Mouse (Mus musculus) cerebellum, adult 8-10 months (tissue): ENCODE data around the gene Tmem260.

ENCODE experiments used
- DNase-seq: peaks from one replicate; pipeline ENCODE4 v3.0.0; 2022

Tmem260 gene

GRCm38 (mm10) chr14:48559736-48560135, 113.8 kb downstream of the Tmem260 start:
- no peak for DNase-seq

- DNase-seq: no peak
These were observed 120.7 kb downstream of the Tmem260 start for GRCm38 (mm10) chr14:48566596-48566995.
